Mouse (Mus musculus) cerebellum, postnatal 10 days (tissue): Measurements from ENCODE around the gene Zfp276.
"Not testable (repeated sequence)": the region's sequence is repeated elsewhere in the genome, so short reads cannot be mapped to it uniquely, and the experiment has no call there.

Source experiments
- DNase-seq, 2 experiments: peaks; one replicate each; pipeline ENCODE4 v3.0.0; 2021; ENCODE audit warnings: mixed read lengths in 2 of 2

The Zfp276 gene

GRCm38 (mm10) chr8:123245543-123245942 is 8.5 kb upstream of the Zfp276 start:
- DNase-seq = no peak

- no peak for DNase-seq
These were observed 6.2 kb upstream of the Zfp276 start for GRCm38 (mm10) chr8:123247748-123248147.

- no peak for DNase-seq
These were observed 5.4 kb upstream of the Zfp276 start for GRCm38 (mm10) chr8:123248596-123248995.

GRCm38 (mm10) chr8:123250940-123251339 is 3.1 kb upstream of the Zfp276 start:
- DNase-seq = no peak

- no peak for DNase-seq
These were observed 1.1 kb upstream of the Zfp276 start for GRCm38 (mm10) chr8:123252925-123253324.

GRCm38 (mm10) chr8:123253451-123254098 is 420 bp upstream of the Zfp276 start:
- DNase-seq = no peak

GRCm38 (mm10) chr8:123255170-123255569 is 1.2 kb downstream of the Zfp276 start:
- DNase-seq = no peak

GRCm38 (mm10) chr8:123257114-123257513 is 3.1 kb downstream of the Zfp276 start:
- no peak for DNase-seq

GRCm38 (mm10) chr8:123257593-123257992 is 3.6 kb downstream of the Zfp276 start:
- DNase-seq = not testable (repeated sequence)

- DNase-seq = no peak
These were observed 14.1 kb downstream of the Zfp276 start for GRCm38 (mm10) chr8:123267926-123268656.

- DNase-seq = no peak
These were observed 17.2 kb downstream of the Zfp276 start for GRCm38 (mm10) chr8:123271147-123271546.

GRCm38 (mm10) chr8:123271901-123272300 is 17.9 kb downstream of the Zfp276 start:
- DNase-seq = no peak

GRCm38 (mm10) chr8:123274447-123274846 is 20.5 kb downstream of the Zfp276 start:
- DNase-seq = no peak

- no peak for DNase-seq
These were observed 21.1 kb downstream of the Zfp276 start for GRCm38 (mm10) chr8:123275096-123275495.

GRCm38 (mm10) chr8:123278445-123278844 is 24.4 kb downstream of the Zfp276 start:
- DNase-seq = no peak

- DNase-seq = no peak
These were observed 25.8 kb downstream of the Zfp276 start for GRCm38 (mm10) chr8:123279828-123280227.

GRCm38 (mm10) chr8:123280302-123281094 is 26.5 kb downstream of the Zfp276 start:
- DNase-seq = no peak

- not testable (repeated sequence) for DNase-seq
These were observed 29.0 kb downstream of the Zfp276 start for GRCm38 (mm10) chr8:123282994-123283393.

GRCm38 (mm10) chr8:123283991-123284390 is 30.0 kb downstream of the Zfp276 start:
- DNase-seq = no peak

- no peak for DNase-seq
These were observed 30.5 kb downstream of the Zfp276 start for GRCm38 (mm10) chr8:123284493-123284892.

- DNase-seq = no peak
These were observed 33.4 kb downstream of the Zfp276 start for GRCm38 (mm10) chr8:123287362-123287761.

GRCm38 (mm10) chr8:123290166-123290565 is 36.2 kb downstream of the Zfp276 start:
- DNase-seq = peak; percentile 57 to 58

GRCm38 (mm10) chr8:123290679-123291078 is 36.7 kb downstream of the Zfp276 start:
- DNase-seq = no peak

- no peak for DNase-seq
These were observed 37.7 kb downstream of the Zfp276 start for GRCm38 (mm10) chr8:123291716-123292115.
